Mouse (Mus musculus) c-Kit-positive CD71-positive TER-119-negative erythroid progenitor cells, embryonic 14.5 days (primary cell): ENCODE results near the gene Anxa6.

Experiments
- DNase-seq: peaks from one replicate; pipeline ENCODE4 v3.0.0-alpha.2; 2013; ENCODE audit warnings: low read depth

The Anxa6 gene

DNA sequence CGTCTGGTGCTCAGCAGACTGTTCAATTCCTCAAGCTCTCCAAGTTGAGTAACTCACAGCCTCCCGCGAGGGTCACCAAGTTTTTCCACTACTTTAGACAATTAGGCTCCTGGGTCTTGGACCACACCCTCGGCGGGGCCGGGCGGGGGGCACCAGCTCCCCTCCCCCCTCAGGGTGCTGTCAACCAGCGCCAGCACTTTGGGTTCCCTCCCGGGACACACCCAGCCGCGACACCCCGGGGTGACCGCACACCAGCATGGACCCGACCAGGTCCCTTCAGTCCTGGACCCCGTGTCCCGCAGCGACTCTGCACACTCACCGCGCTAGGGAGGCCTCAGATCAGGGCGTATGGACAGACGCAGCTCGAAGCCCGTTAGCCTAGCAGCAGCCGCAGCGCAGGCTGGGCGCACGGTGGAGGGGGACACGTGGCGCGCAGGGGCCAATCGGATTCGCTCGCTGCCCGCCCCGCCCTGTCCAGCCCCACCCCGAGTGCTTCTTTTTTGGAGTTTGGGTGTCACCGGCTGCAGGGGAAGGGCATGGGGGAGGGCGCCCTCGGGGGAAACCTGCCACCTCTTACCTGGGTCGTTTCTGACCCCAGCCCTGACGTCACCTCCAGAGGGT is at the start of gene Anxa6:
Gene Anxa6, minus strand, starts transcription at position 406 of the 621 bp plus-strand sequence.
- DNase-seq, result peak; percentile 66

DNA sequence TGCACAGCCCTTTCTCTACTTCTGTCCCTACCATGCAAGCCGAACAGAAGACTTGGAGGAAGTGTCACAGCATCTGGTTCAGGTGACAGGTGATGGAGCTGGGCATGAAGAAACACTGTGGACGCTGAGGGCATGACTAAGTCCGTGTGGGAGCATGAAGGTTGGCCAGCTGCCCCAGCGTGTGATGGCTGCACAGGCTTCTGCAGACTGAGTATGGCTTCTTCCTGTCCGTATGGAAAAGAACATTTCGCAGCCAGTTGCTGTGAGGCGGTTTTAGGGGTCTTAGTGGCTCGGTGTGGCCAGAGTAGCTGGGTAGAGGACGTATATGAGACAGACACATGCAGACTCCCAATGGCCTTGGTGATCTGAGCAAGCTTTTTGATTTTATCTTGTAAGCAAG is 48.0 kb upstream of the Anxa6 start:
- DNase-seq, result no peak

DNA sequence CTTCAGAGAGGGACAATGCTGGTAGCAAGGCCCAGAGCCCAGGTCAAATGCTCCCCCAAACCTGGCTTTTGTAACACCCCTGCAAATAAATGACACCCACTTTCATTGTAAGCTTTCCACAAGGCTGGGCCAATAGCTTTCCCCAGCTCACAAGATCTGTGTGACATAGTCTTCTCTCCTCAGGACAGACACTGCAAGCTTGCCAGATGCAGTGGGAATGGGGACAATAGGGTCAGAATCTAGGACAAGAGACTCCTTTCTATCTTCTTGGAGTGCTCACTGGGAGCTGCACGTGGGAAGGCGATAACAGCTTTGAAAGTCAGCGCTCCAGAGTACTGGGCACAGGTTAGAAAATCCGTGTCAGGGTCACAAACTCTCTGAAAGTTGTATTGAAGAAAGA is 45.9 kb upstream of the Anxa6 start:
- DNase-seq, result no peak

DNA sequence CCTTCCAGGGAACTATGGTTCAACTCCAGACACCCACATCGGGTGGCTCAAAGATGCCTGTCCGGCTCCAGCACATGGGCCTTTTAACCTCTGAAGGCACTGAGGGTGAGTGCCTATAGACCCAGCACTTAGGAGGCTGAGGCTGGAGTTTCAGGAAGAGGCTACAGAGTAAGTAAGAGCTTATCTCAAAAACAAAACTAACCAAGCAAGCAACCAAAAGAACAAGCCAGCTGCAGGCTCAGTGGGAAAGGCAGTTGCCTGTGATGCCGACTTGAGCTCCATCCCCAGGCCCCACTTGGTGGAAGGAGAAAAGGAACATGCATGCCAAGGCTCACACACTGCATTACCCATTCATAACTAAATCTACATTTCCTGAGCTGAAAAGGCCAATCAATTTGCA is 45.3 kb upstream of the Anxa6 start:
- no peak for DNase-seq

DNA sequence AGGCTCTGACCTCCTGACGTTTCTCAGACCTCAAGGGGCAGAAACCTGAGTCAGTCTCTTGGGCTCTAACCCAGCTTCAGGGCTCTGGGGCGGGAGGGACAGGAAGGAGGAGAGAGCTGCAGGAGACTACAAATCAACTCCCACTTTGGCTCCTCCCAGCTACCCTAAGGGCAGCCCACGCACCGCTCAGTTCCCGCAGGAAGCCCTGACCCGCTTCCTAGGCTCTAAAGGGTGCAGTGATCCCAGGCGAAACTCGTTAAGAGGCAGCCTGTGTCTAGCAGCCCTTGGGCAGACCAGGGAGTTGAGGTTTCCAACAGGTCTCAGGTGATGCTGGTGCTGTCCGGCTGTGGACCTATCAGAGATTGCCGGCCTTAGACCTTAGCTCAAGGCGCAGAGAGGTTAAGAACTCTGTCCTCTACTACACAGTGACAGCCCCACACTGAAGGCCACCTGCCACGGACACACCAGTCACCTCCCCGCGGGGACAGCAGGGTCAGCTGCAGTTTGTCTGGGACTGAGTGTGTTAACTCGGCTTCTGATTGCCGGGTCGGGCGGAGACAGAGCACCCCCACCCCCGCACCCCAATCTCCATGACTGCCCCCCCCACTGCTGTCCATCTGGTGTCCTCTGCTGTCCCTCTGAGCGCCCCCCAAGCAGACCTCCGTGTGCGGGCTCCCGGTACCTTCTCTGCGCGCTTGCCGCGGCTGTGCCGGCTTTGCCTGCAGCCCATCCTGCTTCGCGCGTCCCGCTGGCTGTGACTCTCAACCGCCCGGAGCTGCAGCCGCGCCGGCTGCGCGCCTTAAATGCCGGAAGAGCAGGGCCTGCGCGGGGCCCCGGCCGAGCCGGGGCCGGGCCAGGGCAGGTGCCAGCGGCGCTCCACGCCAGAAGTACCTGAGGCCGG is 44.3 kb upstream of the Anxa6 start, which contains the start of gene Ccdc69:
Gene Ccdc69, minus strand, starts transcription at position 801 of the 901 bp plus-strand sequence.
- no peak for DNase-seq

DNA sequence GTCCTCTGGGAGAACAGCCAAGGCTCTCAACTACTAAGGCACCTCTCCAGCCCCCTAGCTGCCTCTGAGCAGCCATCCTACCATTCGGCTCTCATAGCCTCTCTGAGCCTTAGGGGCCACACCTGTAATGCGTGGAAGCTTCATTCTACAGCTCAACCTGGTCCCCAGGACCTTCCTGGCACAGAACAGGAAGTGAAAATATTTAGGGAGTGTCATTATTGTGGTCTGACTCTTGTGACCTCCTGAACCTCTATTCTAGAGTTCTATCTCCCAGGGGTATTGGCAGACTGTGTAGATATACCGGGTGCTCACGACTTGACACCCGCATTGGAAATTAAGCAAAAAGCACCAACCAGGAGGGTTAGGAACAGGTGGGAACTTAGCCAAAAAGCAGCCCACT is 43.0 kb upstream of the Anxa6 start:
- no peak for DNase-seq

DNA sequence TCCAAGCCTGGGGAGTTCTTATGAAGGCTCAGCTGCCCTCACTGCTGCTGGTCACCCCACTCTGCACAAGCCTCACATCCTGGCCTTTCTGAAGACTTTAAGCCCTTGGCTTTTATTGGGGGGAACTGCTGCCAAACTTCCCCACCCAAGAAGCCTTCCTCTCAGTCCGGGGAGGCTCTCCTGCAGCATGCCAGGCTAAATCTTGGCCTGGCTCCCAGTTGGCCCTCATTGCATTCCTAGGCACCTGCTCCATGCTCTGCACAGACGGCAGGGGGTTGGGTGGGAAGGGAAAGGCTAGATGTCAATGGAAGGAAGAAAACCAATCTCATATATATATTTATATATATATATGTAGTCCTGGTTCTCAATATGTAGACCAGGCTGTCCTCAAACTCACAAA is 42.4 kb upstream of the Anxa6 start:
- no peak for DNase-seq

DNA sequence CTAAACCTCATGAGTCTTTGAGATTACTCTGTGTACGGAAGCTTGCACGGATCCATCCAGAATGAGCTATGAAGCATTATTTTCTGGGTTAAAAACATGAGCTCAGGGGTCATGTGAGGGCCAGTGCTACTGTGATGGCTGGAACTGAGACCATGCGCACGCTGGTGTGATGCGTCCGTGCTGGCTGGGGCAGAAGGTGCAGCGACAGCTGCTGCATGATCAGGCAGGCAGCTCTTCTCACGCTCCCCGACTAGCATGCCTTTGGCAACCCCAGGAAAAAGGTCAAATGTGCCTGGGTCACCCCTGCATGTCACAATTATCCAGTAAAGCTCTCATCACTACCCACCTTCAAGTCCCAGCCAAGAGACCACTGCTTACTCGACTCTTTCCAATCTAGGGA is 39.9 kb upstream of the Anxa6 start:
- DNase-seq, result no peak

DNA sequence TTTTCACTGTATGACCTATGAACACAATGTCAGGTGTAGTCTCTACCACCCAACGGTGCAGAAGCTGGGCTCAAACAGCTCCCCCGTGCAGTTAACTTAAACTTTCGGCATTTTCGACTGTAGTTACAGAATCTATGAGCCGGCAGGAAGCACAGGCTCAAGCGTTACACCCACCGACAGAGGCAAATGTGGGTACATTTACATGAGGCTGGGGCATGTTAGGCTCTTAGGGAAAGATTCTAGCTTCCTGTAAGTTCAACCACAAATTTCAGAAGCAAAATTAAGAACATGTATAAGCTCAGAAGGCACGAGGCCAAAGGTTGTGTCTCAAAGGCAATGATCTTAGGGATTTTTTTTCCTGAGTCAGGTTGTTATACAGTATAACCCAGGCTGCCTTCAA is 39.2 kb upstream of the Anxa6 start:
- DNase-seq, result no peak

DNA sequence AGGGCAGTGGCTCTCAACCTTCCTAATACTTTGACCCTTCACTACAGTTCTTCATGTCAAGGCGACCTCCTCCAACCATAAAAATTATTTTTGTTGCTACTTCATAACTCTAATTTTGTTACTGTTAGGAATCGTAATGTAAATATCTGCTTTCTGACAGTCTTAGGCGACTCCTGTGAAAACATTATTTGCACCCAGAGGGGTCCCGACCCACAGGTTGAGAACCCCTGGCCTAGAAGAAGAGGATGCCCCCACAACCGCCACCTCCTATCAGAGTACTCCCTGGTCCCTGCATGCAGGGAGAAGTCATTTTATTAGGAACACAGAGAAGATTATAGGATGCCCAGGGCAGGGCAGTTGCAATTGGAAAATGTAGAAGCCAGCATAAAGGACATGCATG is 38.1 kb upstream of the Anxa6 start:
- no peak for DNase-seq

DNA sequence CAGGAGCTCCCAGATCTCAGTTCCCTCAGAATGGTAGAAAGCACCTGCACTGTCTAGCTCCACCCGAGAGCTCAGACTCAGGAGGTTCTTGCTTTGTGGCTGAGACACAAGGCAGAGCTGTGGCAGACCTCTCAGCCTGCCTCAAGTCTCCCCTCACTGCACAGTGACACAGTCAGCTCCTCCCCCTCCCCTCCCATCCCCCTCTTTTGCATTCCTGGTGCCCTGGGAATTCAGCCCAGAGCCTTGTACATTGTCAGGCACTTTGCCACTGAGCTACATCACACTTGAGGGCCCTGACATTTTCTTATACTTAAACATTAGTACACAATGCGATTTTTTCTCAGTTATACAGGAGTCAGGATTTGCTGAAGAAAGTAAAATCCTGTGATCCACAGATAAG is 35.8 kb upstream of the Anxa6 start:
- DNase-seq, result no peak

DNA sequence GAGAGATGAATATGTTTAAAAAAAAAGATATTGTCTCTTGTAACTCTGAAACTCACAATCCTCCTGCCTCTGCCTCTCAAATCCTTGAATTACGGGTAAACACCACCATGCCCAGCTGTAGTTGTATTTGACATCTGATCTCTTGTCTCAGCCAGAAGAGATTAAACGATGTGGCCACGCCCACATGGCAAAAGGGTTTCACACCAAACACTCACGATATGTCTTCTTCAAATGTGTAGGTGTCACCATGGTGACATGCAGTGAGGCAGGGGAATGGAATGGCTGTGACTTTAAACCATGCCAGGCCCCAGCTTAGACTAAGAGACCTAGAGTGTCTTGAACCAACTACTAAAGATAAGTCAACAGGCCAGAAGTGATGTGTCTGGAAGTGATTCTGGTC is 33.7 kb upstream of the Anxa6 start:
- no peak for DNase-seq

DNA sequence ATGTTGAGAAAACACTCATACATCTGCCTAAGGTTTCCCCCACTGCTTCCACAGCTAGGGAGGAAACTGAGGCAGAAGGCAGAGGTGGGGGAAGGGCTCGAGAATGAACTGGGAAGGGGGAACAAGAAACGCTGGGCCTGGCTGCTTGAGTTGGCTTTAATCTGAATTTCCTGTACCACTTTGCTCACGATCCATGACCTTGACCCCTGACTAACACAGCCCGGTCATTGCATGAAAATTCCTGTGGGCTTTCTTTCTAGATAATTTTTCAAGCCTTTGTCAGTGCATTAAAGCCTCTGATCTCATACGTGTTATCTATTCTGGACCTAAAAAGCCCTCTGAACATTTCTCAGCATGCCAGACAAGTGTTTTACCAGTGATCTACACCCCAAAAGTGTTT is 29.6 kb upstream of the Anxa6 start:
- DNase-seq, result no peak

DNA sequence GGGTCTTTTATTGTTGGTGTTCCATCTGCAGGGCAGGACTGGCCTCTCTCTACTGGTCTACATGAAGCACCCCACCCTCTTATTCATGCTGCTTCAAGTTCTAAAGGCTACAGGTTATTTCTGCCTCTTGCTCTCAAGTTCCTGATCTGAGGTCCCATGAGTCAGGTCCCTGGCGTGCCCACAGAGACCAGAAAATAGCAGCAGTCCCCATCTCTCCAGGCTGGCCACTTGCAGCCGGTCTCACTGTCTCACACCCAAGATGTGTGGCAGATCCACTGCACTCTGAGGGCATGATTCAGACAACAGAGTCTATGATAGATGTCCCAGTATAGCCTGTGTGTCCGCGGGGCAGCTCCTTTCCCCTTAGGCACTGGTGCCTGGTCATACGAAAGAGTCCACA is 27.6 kb upstream of the Anxa6 start:
- no peak for DNase-seq

DNA sequence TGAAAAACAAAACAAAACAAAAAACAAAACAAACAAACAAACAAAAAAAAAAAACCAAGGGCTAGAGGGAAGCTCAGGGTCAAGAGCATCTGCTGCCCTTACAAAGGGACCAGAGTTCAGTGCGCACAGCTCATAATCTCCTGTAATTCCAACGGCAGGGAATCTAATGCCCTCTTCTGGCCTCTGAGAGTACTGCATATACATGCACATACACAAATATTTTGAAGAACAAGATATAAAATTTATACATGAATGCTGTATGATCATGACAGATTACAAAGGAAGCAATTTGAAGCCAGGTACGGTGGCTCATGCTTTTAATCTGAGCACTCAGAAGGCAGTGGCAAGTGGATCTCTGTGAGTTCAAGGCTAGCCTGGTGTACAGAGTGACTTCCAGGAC is 24.3 kb upstream of the Anxa6 start:
- no peak for DNase-seq

DNA sequence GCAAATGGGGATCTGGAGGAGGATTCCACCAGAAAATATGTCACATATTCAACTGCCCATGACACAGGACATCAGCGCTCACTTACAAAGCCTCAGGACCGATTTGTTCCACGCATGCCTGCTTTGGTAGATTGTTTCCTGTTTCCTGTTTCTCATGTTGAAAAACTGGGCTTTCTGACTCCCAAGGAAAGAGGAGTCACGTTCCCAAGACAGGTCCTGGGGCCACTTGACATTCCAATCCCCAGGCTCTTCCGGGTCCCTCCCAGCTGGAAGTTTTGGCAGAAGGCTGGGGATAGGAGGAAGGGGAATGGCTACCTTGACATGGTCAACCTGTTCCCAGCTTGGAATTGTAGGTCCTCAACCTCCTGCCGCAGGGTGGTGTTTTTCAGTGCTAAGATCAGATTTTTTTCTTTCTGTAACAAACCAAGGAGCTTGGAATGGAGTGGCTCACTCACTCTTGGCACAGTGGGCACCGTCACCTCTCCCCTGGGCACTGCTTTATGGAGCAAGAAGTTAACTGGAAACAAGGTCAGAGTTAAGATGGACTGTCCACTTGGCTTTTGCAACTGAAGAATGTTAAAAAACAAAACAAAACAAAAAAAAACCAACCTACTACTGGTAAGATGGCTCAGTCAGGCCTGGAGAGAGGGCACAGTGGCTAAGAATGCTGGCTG is 17.7 kb upstream of the Anxa6 start:
- no peak for DNase-seq

DNA sequence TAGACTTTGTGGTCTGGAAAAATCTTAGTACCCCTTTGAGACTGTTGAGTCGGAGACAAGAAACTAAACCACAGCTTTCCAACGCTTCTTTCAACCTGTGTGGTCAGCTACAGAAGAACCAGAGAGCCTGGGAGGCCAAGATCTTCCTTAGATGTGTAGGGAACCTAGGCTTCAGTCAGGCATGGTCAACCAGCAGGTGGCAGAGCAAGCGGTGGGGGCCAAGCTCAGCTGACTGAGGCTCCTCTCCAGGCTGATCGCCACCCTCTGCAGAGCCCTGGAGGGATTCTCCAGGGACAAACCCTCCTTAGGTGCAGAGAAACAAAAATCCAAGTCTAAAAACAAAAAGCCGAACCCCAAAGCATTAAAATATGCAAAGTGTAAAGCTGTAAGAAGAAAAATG is 13.4 kb upstream of the Anxa6 start:
- no peak for DNase-seq

DNA sequence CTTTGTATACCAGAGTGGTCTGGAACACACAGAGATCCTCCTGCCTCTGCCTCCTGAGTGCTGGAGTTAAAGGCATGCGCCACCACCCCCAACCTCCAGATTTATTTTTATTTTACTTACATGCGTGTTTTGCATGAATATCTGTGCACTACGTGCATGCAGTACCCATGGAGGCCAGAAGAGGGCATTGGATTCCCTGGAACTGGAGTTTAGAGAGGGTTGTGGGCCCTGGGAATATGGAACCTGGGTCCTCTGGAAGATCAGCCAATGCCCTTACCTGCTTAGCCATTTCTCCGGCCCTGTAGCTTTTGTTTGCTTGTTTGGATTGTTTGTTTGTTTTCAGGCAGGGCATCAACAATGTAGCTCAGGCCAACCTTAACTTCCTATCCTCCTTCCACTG is 8.1 kb upstream of the Anxa6 start:
- no peak for DNase-seq

DNA sequence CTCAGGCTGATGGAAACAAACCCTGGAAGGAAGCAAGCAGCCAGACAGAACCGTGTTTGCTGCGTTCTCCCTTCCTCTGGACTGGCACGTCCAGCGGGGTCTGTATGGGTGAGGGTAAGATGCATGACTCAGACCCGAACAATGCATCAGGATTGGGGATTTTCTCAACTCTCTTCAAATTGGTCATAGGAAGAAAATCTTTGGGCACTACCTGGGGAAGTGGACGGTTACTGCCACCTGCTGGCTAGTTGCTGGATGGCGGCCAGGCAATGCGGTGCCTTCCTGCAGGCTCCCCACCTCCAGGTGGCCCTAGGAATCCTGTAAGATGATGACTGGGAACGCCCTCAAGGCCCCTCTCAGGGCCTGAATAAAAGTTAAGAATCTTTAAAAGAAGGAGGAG is 6.3 kb upstream of the Anxa6 start:
- DNase-seq, result peak; percentile 37

DNA sequence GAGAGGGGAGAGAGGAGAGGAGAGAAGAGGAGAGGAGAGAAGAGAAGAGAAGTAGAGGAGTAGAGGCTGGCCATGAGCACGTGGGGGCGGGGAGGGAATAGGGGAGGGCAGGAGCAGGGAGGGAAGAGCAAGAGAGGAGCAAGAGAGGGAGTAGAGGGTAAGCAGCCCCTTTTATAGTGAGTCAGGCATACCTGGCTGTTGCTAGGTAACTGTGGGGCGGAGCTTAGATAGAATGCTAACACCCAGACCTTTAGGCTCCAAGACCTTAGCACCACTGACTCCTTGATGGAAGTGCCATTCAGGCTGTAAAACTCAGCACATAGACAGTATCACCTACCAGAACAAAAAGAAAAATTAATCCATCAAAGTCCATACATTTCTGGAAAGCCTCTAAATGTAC is 3.4 kb upstream of the Anxa6 start:
- no peak for DNase-seq

DNA sequence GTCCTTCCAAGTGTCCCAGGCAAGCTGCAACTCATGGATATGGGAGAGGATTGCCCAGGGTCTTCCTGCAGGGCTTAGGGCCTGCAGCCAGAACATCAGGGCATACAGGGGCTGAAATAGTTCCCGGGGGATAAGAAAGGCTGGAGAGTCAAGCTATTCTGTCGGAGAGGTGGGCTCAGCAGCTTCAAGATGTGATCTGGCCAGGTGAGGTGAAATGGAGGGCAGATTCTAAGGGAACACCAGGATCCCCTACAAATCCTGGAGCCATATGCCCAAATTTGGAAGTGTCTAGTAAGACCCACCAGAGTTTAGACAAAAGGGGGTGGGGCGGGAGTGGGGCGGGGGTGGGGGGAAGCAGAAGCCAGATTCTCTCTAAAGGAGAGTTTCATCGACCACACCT is 959 bp downstream of the Anxa6 start:
- DNase-seq, result no peak

DNA sequence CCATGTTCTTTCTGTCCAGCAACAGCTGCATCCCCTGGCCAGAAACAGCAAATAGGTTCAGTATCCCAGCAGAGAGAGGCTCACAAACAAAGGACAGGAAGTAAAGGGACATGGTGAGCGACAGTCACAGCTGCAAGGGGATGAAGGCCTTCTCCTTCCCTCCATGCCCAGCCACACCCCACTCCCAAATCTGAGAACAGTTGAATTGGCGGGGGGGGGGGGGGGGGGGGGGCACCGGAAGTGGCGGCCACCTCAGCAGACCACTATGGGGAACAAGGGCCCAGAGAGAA is 1.3 kb downstream of the Anxa6 start:
- DNase-seq, result no peak

DNA sequence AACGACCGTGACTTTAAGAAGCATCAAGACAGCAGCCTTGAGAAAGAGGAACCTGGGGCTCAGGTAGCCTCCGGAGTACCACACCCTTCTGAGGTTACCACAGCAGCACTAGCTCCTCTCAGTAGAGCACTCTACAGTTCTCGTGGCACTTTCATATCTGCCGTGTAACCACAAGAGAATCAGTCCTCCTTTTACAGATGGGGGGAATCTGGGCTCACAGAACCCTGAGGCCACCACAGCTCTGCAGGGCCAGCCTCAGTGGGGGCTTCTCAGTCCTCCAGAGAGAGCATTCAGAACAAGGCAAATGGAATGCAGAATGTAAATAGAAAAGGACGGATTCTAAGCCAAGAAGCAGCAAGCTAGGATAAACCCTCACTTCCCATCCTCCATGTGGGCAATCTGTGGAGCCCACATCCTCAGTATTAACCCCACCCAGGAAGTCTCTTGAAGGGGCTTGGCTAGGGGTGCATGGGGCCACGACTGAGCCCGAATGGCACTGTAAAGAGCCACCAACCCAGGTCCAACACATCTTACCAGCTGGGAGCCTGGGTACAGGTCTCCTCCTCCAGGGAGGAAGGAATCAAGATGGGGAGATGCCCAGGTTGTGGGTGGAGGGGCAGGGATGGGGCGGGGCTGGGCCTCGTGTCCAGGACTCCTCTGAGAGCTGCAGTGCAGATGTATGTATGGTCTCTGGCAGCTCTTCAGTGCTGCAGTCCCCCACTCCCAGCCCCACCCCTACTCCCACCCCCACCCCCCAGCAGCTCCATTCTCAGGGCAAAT is 1.8 kb downstream of the Anxa6 start:
- DNase-seq, result no peak
